Mouse (Mus musculus) frontal cortex, postnatal 25 days (tissue): ENCODE data around the gene Necap1.

Experiments
- DNase-seq, 2 experiments: peaks; one replicate each; pipeline ENCODE4 v3.0.0; 2022; ENCODE audit warnings: low spot score in 2 of 2

Necap1 gene

DNA sequence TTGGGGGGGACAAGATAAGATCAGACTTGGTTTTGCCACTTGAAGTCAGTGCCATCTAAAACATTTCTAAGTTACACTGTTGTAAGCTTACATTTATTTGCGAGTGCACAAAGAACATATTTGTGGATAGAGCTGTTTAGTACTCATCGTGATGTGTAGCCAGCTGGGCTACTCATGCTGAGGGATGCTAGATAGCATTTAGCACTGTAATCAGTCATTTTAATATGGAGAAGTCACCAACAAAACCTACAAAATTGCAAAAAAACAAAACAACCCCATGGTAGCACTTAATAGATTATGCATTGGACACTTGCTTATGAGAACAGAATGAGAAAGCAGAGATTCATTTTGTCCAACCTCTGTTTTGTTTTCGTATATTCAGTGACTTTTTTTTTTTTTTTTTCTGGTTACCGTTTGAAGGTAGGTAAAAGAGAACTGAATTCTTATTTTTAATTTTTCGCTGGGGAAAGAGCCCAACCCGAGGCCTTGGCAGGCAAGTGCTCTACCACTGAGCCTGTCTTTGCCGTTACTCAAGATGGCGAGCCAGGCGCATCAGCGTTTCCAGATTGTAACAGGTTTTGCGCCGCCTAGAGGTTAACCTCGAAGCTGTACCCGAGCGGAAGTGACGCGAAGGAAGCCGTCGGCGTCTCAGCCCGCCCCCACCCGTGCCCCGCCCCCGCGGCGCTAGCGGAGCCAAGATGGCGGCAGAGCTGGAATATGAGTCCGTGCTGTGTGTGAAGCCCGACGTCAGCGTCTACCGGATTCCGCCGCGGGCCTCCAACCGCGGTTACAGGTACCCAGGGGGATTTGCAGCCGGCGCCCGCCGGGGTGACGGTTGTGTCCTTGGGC lies at the start of gene Necap1:
TSS of gene Necap1 (plus strand) at position 604 of the 849 bp plus-strand sequence.
- peak; percentile 99 for DNase-seq

DNA sequence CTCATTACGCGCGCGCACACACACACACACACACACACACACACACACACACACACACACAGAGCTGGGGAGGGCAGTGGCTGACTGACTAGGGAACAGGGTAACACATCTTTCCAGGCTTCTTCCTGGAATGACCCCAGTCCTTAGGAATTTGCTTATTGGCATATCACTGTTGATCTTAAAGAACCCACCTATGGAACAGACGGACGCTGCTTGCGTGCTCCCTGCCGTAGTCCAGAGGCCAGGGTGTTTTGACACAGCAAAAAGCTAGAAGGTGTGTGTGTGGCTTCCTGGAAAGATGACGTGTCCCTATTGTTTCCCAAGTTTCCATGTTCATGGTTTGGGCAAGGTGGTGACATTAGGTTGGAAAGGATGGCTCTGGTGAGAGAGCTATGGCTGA lies 49.1 kb upstream of the Necap1 start:
- DNase-seq = no peak

DNA sequence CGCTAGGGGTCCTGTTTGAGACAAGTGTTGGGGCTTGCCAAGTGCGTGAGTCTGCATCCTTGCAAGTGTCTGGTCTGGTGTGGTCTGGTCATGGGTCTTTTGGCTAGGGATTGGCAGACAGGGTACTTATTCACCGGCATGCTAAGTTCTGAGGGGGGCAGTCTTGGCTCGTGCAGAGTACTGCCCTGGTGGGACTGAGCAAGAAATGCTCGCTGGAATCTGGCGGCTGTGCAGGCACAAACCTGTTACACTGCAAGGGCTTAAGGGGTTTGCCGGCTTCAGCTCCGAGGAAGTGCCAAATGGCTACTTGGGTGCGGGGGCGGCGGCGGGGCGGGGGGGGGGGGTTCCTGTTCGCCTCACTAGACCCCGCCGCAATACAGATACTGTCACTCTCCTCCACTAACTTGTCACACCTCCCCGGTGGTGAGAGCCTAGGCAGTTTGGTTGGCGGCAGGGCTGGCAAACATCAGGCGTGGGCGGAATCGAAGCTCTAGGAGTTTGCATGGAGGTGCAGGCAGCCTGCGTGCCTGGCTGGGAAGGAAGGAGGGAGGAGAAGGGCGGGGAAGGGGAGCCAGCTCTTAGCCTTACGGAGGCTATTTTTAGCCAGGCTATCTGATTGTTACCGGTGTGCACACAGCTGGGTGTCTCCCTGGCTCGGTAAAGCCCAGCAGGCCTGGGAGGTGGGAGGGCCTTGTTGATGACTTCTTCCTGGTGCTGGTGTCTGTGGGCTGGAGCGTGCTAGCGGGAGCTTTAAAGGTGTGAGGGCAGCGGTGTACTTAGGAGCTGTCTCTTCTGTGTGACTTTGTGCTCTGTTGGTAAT lies 48.1 kb upstream of the Necap1 start:
- DNase-seq = peak; percentile 66 to 76

DNA sequence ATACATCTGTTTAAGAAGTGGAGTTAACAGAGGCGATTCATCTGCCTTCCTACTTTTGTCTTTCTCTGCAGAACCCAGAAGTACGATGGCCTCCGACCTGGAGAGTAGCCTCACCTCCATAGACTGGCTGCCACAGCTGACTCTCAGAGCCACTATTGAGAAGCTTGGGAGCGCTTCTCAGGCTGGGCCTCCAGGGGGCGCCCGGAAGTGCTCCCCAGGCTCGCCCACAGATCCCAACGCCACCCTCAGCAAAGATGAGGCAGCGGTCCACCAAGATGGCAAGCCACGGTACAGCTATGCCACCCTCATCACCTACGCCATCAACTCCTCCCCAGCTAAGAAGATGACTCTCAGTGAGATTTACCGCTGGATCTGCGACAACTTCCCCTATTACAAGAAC lies 46.2 kb upstream of the Necap1 start:
- no peak for DNase-seq

DNA sequence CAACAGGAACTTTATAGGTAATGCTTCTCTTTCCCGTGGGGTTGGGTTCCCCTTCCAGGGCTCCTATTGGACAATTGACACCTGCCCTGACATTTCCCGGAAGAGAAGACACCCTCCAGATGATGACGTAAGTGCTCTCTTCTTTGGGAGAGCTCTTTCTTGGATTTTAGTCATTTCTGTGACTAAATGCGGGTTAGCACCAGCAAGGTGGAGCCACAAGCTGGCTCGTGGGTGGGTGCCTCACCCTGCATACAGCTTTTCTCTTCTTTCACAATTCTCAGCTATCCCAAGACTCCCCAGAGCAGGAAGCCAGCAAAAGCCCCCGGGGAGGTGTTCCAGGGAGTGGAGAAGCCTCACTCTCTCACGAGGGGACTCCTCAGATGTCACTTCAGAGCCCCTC lies 41.4 kb upstream of the Necap1 start:
- no peak for DNase-seq

DNA sequence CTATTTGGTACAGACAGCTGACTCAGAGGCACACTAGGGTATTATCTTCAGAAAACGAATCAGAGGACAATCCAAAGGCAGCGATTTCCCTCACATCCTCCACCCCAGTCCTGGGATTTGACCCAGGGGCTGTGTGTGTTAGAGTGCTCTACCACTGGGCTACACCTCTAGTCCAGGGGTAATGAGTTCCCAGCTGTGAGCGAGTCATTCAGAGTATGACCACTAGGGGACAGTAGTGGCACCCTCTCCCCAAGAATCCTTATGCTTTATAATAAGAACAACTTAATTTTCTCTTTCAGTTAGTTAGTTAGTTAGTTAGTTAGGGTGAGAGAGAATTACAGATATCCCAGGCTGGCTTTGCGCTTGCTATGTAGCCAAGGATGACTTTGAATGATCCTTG lies 39.9 kb upstream of the Necap1 start:
- DNase-seq = no peak

DNA sequence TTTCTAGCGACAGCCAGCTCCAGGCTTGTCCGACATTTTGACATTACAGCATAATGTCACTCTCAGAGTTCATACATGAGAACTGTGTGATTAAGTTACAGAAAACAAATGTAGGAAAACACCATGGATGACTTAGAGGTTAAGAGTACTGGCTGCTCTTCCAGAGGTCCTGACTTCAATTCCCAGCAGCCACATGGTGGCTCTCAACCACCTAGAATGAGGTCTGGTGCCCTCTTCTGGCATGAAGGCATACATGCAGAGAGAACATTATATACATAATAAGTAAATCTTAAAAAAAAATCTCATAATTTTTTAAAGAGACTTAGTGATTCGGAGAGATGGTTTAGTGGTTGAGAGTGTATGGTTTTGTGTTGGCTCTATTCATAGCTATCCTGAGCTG lies 37.3 kb upstream of the Necap1 start:
- DNase-seq = no peak

DNA sequence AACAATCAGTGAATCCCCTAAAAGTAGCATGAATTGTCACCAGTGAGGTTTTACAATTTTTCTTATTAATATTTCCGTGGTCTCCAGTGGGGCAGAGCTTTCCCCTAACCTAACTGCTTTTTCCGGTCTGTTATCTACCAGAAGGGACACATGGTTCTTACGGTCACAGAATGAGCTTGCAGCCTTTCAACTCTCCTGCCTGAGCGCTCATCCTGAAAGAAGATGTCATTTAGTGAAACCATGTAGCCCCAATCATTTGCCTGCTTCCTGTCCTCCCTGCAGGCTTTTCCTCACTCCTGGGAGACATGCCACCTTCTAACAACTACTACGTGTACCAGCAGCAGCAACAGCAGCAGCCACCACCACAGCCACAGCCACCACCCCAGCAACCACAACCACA lies 36.7 kb upstream of the Necap1 start:
- no peak for DNase-seq

DNA sequence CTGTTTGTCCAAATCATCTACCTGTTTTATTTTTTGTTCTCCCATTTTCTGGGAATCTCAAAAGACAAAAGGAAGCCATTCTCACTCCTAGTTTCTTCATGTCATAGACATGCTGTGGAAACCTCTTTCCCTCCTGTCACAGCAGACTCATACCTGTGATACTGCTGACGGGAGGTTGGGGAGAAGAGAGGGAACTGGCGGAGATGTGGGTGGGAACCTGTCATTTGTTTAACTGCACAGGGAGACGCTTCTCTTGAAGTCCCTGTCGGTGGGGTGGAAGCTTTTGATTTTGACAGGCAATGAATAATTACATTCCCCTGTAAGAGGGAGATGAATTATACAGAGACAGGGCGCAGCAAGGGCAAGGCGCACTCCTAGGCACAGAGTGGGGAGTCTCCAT lies 30.5 kb upstream of the Necap1 start:
- no peak for DNase-seq

DNA sequence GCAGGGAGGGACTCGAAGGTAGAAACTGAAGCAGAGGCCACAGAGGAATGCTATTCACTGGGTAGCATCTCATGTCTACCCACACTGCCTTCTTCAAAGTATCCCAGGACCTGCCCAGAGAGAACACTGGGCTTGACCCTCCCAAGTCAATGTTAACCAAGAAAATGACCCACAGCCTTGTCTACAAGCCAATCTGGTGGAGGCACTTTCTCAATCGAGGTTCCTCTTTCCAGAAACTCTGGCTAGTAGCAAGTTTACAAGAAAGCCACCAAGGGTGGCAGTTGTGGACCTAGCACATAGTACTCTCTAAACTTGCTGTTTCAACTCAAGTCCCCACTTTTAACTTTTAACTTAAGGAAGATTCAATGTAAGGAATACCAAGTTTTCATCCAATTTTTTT lies 21.6 kb upstream of the Necap1 start:
- no peak for DNase-seq

DNA sequence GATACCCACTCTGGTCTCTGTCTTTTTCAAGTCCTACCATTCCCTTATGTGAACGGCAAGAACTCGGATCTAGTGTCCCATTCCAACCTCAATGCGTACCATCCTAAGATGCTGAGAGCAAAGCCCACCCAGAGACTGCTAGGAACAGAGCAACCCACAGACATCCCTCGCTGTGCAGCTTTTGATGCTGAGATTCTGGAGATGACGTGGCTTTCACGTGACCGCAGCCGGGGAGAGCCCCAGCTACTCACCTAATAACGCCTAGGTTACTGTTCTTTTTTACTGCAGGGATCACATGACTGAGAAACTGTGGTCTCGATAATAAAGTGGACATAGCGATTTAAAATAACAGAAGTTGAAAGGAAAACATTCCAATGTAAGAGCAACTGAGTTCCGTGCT lies 19.7 kb upstream of the Necap1 start:
- DNase-seq = no peak

DNA sequence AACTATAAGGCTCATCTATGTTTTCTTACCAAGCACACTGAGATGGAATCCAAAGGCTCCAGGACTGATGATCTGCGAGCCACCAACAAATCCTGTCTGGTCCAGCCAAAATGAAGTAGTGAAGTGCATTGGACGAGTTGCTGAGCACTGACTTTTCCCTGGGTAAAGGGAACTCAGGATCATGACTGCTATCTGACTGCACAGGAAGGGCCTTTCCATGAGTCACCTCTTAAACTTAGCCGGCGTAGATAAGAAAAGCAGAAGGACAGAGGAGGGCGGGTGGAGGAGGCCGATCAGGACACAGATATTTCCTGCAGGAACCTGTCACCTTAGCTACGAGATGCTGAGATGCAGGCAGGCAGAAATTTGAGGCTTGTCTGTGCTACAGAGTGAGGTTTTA lies 18.3 kb upstream of the Necap1 start, which contains the start of gene C3ar1:
TSS of gene C3ar1 (minus strand) at position 207 of the 400 bp plus-strand sequence.
- DNase-seq = no peak

DNA sequence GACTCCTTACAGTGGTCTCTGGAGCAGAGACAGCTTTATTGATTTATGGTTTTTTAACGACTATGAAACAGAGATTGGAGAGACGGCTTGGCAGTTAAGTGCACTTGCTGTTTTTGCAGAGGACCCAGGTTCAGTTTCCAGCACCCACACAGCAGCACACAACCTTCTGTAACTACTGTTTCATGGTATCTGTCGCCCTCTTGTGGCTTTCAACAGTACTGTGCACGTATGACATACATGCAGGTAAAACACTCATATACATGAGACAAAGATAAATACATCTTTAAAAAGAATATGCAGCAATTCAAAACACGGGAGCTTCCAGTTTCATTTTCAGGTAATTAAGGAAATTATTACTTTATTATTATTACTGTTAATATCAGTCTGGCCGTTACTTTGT lies 11.8 kb upstream of the Necap1 start:
- DNase-seq = no peak

DNA sequence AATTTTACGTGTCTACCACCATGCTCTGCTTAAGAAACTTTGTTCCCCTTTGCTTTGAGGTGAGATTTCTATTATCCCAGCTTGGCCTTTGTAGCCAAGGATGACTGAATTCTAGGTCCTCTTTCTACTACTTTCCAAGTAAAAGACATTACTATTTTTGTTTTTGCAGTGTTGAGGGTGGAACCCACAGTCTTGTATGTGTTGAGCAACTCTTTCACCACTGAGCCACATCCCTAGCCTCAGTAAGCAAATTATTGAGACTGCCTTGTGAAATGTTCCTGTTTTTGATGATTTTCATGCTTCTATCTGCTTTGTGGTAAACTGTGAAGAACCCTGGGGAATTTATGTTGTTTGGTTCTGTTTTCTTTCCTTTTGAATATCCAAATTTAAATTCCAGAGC lies 11.4 kb upstream of the Necap1 start:
- no peak for DNase-seq

DNA sequence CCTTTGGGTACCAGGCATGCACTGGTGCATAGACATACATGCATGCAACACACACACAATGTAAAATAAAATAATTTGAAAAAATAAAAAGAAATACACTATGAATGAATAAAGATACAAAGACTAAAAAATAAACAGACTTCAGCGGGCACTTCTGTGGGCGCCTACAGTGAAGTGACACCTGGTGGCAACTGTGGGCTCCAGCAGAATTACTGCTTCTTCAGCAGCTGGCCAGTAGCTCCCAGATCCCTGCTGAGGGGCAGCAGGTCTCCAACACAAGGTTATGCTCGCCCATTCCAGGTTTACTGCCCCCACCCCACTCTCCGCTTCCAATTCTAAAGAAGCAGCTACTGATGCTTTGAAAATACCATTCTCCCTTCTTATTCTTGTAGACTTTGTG lies 6.4 kb upstream of the Necap1 start:
- no peak for DNase-seq

DNA sequence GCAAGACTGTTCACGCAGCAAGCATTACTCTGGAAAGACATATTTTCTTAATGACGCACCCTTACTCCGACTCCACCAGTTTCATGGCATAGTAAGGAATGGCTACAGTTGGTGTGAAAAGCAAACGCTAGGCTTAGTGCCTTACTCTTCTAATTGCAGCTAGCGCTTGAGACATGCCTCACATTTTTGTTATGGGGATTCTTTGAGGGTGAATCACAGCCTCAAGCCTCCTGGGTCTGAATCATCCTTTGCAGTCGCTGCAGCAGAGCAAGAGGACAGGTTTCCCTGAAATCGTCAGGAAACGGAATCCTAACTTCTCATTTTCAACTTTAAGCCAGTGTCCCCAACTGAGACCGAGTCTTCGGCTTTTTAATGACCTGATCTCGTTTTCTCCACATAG lies 4.4 kb upstream of the Necap1 start:
- DNase-seq = no peak

DNA sequence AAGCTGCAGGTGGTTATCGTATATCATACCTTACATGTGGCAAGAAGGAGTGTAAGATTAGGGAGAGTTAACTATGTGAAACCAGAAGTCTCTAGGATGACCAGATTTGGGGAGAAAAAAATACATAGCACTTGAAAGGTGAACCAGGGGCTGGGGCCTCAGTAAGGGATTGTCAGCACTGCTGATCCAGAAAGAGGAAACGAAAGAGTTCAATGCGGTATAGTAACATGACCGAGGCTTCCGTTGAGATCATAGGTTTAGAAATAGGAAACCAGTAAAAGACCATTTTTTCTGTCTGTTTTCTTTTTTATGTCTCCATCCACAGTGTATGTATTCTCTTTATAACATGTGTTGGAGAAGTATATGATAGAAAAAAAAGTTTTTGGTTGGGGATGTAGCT lies 1.5 kb upstream of the Necap1 start:
- no peak for DNase-seq

DNA sequence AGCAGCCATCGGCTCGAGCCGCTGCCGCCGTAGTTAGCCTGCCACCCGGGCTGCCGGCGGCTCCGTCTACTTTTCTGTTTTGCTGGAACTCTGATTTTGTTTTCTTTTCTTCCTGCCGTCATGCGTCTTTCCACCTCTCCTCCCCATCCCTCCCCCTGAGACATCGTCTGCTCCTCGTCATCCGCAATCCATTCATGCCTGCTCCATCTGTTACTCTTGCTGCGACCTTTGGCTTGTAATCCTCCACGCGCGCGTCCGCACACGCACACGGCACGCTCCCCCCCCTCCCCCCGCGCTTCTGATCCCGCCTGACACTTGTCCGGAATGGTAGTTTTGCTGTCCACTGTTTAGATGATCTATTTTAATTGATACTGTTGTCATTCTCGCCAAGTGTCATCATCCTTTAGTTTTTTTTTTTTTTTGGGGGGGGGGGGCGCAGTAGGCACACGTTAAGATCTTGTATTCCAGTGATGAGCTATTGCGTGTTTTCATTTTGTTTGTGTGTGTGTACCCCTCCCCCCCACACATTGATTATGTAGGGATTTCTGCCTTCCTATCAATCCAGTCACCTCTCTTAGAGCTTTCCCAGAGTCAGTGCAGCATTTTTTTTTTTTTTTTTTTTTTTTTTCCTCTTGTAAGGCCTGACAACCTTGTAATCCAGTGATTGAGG lies 581 bp downstream of the Necap1 start:
- DNase-seq = no peak

DNA sequence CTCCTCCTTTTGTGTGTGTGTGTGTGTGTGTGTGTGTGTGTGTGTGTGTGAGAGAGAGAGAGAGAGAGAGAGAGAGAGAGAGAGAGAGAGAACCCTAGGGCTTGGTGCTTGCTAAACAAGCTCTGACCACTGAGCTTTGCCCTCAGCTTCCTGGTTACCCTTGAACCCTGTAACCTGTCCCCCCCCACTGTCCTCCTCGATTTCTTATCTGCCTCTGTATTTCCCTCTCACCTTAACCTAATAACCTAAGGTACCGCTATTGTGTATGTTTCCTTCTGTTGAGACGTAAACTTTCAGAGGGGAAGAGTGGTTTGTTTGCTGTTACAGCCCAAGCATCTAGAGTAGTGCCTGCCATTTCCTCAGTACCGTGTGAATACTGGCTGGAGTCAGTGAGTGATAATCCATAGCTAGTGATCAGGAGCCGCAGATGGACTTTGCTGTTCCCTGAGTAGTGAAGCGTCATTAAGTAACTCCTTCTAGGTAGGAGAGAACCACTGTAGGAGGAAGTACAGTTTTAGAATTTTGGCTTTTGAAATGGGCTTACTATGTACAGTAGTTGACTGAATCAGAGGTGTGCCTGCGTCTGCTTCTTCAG lies 5.0 kb downstream of the Necap1 start:
- no peak for DNase-seq

DNA sequence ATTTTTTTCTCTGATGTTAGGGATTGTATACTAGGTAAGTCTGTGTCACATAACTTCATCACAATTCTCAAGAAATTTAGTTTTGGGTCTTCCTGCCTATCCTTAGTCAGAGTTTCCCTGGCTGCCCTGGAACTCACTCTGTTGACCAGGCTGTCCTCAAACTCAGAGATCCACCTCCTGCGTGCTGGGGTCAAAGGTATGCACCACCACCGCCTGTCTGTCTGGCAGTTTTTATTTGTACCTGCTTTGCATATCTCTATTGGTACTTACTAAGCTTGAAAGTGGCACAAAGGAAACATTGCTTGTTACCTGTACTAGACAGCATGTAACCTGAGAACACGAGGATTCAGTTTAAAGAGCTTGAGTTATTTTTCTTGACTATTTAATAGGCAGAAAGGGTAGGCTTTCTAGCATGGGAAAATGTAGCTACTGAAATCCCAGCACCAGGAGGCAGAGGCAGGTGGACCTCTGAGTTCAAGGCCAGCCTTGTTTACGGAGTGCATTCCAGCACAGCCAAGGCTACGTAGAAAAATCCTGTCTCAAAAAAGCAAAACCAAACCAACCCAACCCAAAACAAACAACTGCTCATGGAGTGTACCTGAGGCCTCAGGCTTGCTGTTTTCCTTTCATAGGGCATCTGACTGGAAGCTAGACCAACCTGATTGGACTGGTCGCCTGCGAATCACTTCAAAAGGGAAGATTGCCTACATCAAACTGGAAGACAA lies 5.7 kb downstream of the Necap1 start:
- DNase-seq = no peak

DNA sequence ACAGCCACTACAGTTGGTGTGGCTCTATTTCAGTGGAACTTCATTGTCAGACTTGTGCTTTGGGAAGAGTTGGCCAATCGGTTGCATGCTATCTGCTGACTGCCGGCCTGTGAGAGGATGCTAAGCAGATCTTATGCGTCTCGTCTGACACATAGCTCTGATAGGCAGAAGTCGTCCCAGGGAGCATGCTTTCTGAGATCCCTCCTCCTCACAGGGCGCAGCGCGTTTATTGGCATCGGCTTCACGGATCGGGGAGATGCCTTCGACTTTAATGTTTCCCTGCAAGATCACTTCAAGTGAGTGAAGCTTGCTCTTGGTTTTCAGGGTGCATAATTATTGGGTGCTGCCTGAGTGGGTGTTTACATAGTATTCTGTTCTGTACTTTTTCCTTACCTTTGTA lies 7.0 kb downstream of the Necap1 start:
- no peak for DNase-seq
